Mouse (Mus musculus) ovary, adult 2 months (tissue): ENCODE results near the gene Ccdc191. TPM values are rescaled to one million over a fixed set of nuclear protein-coding genes. Genes with fewer than 3 reads are reported as not detected.

ENCODE experiments used
- polyA plus RNA-seq: library from polyadenylated mRNA; depleted of rRNA; stranded (reverse); fragments of >200 nt; gene quantifications from 2 replicates; pipeline ENCODE4 v1.2.3, GENCODE M21; 2012; rRNA removed

The Ccdc191 gene
- polyA plus RNA-seq, result 1.7 and 1.9 TPM in 2 replicates

DNA sequence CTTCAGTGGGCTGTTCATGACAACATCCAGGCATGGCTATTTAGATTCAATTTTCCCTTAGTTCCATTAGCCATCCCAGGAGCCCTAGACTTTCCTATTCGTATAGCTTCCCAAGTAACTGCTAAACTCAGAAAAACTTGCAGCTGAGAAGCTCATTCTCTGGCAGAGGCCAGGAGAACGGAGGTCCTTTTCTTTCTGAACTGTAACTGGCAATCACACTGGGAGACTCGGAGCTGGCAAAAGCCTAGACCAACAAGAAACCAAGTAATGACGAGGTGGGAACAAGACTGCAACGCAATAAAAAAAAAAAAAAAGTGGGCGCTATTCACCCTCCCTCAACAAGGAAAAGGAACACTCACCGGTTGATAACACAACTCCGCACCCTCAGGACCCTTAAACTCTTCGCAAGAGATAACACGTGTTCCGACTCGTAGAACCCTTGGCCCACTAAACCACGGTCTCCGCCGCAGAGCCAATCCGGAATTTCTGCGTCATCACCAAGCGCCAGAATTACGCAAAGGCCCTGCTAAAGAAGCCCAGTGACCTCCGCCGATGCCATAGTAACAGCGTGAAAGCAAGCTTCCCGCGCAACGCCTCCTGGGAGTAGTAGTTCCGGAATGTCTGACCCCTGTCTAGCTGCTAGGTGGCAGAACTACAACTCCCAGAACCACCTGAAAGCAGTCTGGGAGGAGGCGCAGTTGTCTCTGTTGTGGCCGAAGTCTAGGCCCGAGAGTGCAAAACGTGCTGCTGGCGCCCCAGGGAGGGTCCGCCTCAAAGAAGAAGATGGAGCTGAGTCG is at the start of gene Ccdc191:
Gene Ccdc191 (plus strand): TSS at position 593 of the 797 bp plus-strand sequence.

GRCm38 (mm10) chr16:43926341-43926859 is 36.8 kb downstream of the Ccdc191 start, which contains the start of gene Qtrt2:
Gene Qtrt2 (minus strand): TSS chr16:43926809.

DNA sequence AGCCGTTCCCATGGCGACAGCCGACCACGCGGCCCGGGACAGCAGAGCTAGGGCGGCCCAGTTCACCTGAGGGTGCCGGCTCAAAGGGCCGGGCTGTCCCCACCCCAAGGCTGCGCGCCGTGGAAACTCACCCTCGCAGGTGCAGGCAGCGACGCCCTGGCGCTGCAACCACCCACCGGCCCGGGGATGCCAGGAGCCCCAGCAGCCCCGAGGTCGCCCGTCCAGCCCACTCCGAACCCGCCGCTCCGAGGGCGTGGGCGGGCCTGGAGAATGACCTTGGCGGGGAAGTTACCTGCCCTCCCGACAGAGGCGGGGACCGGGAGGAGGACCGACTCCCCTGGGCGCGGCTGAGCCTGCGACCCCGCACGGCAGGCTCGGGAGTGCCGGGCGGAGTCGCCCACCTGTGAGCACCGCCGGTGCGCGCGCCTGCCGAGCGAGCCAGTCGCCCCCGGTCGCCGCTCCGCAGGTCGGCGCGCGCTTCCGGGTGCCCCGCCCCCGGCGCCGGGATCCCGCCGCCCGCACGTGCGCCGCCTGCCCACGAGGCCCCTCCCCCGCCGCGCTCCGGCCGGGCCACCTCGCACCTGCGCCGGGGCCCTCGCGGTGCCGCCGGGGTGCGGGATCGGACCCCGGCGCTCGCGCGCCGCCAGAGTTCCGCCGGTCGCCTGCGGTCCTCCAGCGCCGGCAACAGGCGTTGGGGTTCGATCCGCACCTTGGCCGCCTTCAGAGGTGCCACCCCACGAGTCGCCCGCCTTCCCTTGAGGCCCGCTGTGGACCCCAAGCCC is 89.9 kb downstream of the Ccdc191 start, which contains the start of gene Zdhhc23:
Gene Zdhhc23 (minus strand): TSS at position 464 of the 782 bp plus-strand sequence.

Other genes starting within 250 kb of the Ccdc191 start
- 0.59 and 2.7 TPM in 2 replicates for gene Tigit, start 225.7 kb upstream of the Ccdc191 start, polyA plus RNA-seq
- gene Drd3, start 135.8 kb upstream of the Ccdc191 start, polyA plus RNA-seq, result not detected in 2 replicates
- 24.2 and 25.9 TPM in 2 replicates for gene Qtrt2, start 37.0 kb downstream of the Ccdc191 start, polyA plus RNA-seq
- 3.8 and 4.5 TPM in 2 replicates for gene Zdhhc23, start 90.0 kb downstream of the Ccdc191 start, polyA plus RNA-seq
- gene Gramd1c, start 173.5 kb downstream of the Ccdc191 start, polyA plus RNA-seq, result 0.38 and 0.43 TPM in 2 replicates
- gene Atp6v1a, start 249.9 kb downstream of the Ccdc191 start, polyA plus RNA-seq, result 13.9 and 16.2 TPM in 2 replicates